Mouse (Mus musculus) gastrocnemius, postnatal 36 days (tissue): ENCODE results near the gene Ppl. TPM values are rescaled to one million over a fixed set of nuclear protein-coding genes. Genes with fewer than 3 reads are reported as not detected.
A peak's percentile ranks its signal among the peaks of the same experiment; 100 is the strongest.

Experiments
- DNase-seq, 2 experiments: peaks; one replicate each; pipeline ENCODE4 v3.0.0; 2022
- intact Hi-C: fragments of 180-260 bp; cut with DNase I; formaldehyde crosslinking; loops from one replicate; pipeline ENCODE4 v1.15.1; 2025
- long read RNA-seq, 2 experiments: library from polyadenylated mRNA; stranded (forward); transcript quantifications; one replicate each; pipeline ENCODE4 v2.0.0; 2021
- total RNA-seq, 2 experiments: library from RNA; stranded (reverse); gene quantifications; 2 replicates each; pipeline ENCODE4 v1.2.3; 2021

The Ppl gene
- total RNA-seq: 1 to 10 TPM; 2.0 to 2.9 TPM
- long read RNA-seq, experiment 1: 0 reads
- long read RNA-seq, experiment 2: 0 reads

GRCm38 (mm10) chr16:5132401-5132801 lies at the start of gene Ppl:
TSS of gene Ppl (minus strand) at chr16:5132421.
- intact Hi-C loops: no loop called here
- DNase-seq: no peak

- intact Hi-C loops: no loop called here
- no peak for DNase-seq
These were observed 40.4 kb upstream of the Ppl start for GRCm38 (mm10) chr16:5172636-5173035.

- intact Hi-C loops: no loop called here
- DNase-seq: peak in 1 of 2 experiments; percentile 56
These were observed 36.6 kb upstream of the Ppl start for GRCm38 (mm10) chr16:5168829-5169228.

GRCm38 (mm10) chr16:5168038-5168437 lies 35.8 kb upstream of the Ppl start:
- no peak for DNase-seq
- intact Hi-C loops: no loop called here

- intact Hi-C loops: no loop called here
- no peak for DNase-seq
These were observed 32.1 kb upstream of the Ppl start for GRCm38 (mm10) chr16:5164327-5164726.

GRCm38 (mm10) chr16:5159248-5159647 lies 27.0 kb upstream of the Ppl start:
- intact Hi-C loops: no loop called here
- DNase-seq: no peak

- intact Hi-C loops: no loop called here
- no peak for DNase-seq
These were observed 24.9 kb upstream of the Ppl start for GRCm38 (mm10) chr16:5157113-5157512.

GRCm38 (mm10) chr16:5156495-5156894 lies 24.3 kb upstream of the Ppl start:
- intact Hi-C loops: no loop called here
- no peak for DNase-seq

- intact Hi-C loops: no loop called here
- no peak for DNase-seq
These were observed 22.8 kb upstream of the Ppl start for GRCm38 (mm10) chr16:5155014-5155413.

- intact Hi-C loops: no loop called here
- no peak for DNase-seq
These were observed 21.2 kb upstream of the Ppl start for GRCm38 (mm10) chr16:5153299-5154026.

- intact Hi-C loops: no loop called here
- DNase-seq: no peak
These were observed 18.3 kb upstream of the Ppl start for GRCm38 (mm10) chr16:5150544-5150943.

- no peak for DNase-seq
- intact Hi-C loops: loop anchor here (5.0 kb wide), 1 partner anchor 35 kb away; no protein-coding TSS in a partner anchor
These were observed 14.8 kb upstream of the Ppl start, which contains the start of gene Sec14l5 for GRCm38 (mm10) chr16:5147037-5147385. TSS of gene Sec14l5 (plus strand) at chr16:5147109.

- peak; percentile 54 to 73 for DNase-seq
- intact Hi-C loops: loop anchor here (5.0 kb wide), 1 partner anchor 36 kb away; no protein-coding TSS in a partner anchor
These were observed 14.3 kb upstream of the Ppl start for GRCm38 (mm10) chr16:5146367-5147036.

GRCm38 (mm10) chr16:5145570-5145969 lies 13.3 kb upstream of the Ppl start:
- intact Hi-C loops: loop anchor here (1.0 to 5.0 kb wide), 2 partner anchors 37 to 165 kb away; no protein-coding TSS in a partner anchor
- no peak for DNase-seq

GRCm38 (mm10) chr16:5139741-5140140 lies 7.5 kb upstream of the Ppl start:
- intact Hi-C loops: loop anchor here (5.0 kb wide), 2 partner anchors 72 to 87 kb away; partner anchors contain the start of gene Ubn1
- peak; percentile 63 to 74 for DNase-seq

- intact Hi-C loops: no loop called here
- no peak for DNase-seq
These were observed 4.9 kb upstream of the Ppl start for GRCm38 (mm10) chr16:5137006-5137540.

GRCm38 (mm10) chr16:5136505-5136904 lies 4.3 kb upstream of the Ppl start:
- peak in 1 of 2 experiments; percentile 26 for DNase-seq
- intact Hi-C loops: no loop called here

GRCm38 (mm10) chr16:5135551-5136261 lies 3.5 kb upstream of the Ppl start:
- intact Hi-C loops: no loop called here
- no peak for DNase-seq

GRCm38 (mm10) chr16:5134623-5135330 lies 2.6 kb upstream of the Ppl start:
- intact Hi-C loops: no loop called here
- peak in 1 of 2 experiments; percentile 59 for DNase-seq

- intact Hi-C loops: no loop called here
- peak in 1 of 2 experiments; percentile 33 for DNase-seq
These were observed 834 bp downstream of the Ppl start for GRCm38 (mm10) chr16:5131251-5131922.
